Mouse (Mus musculus): ENCODE measurements around the gene Reps2.

Reps2 gene

DNA sequence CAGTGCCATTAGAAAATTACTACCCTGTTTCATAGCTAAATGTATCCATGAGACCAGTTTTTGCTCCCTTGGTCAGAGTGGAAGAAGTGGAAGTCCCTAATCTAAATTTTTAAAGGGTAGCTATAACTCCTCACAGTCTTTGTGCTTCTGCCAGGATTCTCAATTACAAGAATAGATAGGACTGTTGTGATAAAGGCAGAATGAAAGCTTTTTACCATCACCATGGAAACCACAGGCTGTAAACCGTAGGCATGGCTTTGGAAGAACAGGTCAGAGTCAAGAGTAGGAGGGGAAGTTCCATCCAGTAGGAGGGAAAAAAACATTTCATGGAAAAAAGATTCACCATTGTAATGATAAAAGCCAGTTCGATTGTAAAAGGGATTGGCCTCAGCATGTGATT, 147.0 kb downstream of the Reps2 start:
- no peak for DNase-seq (ENCODE audit: low spot score in 2 of 2)

DNA sequence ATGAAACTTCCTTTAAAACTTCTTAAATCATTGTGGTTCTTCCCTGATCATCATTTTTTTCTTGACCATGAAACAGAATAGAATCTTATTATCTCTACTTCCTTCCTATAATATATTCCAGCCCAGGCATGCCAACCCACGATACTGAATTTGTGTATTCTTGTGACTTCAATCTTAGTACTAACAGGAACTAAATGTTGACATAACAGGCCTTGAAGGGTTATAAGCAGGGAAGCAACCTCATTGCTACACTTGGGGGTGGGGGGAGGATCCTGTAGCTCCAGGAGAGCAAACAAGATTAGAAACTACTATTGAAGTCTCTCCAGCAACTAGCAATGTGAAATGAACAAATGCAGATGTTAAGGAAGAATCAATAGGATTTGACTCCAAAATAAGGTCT, 154.8 kb downstream of the Reps2 start:
- no peak for DNase-seq (ENCODE audit: low spot score in 2 of 2)

DNA sequence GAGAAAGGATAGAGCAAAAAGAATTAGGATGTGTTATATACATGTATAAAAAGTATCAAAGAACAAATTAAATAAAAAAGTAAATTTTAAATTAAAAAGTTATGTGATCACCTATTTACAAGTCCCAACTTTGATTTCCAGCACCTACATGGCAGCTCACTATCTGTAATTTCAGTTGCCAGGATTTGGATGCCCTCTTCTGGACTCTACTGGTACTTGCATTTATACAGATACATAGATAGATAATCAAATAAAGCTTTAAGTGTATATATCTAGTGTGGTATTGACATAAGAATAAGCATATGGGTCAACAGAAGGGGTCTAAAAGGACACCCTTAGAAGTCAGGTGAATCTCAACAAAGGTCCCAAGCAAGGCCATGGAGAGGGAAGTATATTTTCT, 155.7 kb downstream of the Reps2 start:
- no peak for DNase-seq (ENCODE audit: low spot score in 2 of 2)

DNA sequence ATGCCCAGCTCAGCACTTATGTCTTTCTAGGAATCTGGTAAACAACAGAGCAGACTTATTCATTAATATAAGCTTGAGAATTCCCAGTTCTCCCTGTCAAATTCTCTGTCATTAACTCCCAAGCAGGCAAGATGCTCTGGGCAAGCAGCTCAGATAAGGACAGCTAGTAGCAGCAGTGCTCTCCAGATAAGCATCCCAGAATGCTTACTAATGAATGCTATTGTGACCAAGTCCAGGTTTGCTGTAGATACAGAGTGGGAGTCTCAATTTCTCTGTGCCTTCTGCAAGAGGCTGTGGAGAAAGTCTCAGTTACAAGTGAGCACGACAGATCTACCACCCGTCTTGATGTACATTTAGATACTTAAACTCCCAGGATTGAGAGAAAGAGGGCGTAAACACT, 173.2 kb downstream of the Reps2 start:
- DNase-seq (ENCODE audit: low spot score in 2 of 2): no peak

- DNase-seq (ENCODE audit: low spot score in 2 of 2): peak; percentile 65 to 71
Observed at GRCm38 (mm10) chrX:162462156-162462555, 181.3 kb downstream of the Reps2 start.

- DNase-seq (ENCODE audit: low spot score in 2 of 2): no peak
Observed at GRCm38 (mm10) chrX:162456445-162456844, 187.0 kb downstream of the Reps2 start.

DNA sequence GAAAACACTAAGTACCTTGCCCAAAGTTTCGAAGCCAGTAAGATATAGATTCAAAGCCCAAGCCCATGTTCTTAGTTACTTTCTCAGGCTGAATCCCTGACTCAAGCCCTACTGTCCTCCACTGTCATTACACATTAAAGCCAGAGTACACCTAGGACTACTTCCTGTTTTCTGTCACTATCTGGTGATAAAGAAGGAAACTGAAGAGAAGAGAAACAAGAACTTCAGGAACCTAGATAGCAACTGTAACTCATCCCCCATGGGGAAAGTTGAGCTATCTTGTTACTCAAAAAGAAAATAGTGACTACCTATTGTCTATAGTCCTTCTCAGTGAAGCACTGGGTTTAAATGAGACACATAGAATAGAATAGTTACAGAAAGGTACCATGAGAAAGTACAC, 188.1 kb downstream of the Reps2 start:
- no peak for DNase-seq (ENCODE audit: low spot score in 2 of 2)

DNA sequence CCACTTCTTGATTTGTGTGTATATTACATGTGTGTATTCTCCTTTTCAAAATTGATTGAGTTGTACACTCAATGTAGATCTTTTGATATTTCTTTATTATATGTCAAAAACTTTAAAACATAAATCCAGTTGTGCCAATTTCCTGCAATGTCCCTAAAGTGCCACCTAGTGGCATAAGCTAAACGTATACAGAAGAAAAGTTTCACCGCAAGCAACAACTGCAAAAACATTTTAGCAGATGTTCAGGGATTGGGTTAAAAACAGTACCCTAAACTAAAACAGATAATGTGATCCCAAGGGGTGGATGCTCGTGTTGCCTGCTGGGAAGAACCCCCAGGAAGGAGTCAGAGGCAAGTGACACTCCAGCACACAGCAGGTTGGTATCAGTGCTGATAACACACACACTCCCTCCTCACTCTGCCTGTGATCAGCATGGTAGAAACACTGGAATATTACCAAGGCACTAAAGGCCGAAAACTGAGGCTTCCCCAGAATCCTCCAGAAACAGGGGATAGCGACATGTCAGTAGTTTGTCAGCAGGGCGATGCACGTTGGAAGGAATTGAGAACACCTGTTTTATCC, 189.5 kb downstream of the Reps2 start:
- DNase-seq (ENCODE audit: low spot score in 2 of 2): no peak

GRCm38 (mm10) chrX:162452642-162453041, 190.8 kb downstream of the Reps2 start:
- DNase-seq (ENCODE audit: low spot score in 2 of 2): no peak

GRCm38 (mm10) chrX:162447974-162448373, 195.5 kb downstream of the Reps2 start:
- no peak for DNase-seq (ENCODE audit: low spot score in 2 of 2)

DNA sequence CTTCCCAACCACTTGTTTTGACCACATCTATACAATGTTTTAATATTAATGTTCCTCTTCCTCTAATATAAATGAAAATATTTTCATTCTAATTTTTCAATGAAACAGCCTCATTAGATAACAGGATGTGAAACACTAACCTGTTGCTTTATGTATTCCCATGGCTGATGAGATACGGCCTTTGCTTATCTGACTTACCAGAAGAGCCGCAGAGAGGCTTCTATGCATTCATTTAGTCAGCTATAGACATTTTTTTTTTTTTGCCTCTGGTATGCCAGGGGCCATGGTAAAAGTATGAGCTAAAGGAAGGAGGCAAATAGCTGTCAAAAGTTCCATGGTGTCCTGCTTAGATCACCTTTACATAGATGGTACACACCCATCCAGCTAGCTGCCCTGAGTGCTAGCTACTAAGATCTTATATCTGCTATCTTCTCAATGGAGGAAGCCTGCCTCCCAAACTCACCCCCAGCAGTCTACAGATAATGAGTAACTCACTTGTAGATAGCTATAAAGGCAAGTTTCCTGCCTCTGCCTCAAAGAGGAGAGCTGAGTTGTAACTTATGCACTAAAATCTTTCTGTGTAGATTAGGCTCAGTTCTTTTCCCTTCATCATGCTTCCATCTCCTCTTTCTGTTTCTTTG, 196.7 kb downstream of the Reps2 start:
- no peak for DNase-seq (ENCODE audit: low spot score in 2 of 2)

DNA sequence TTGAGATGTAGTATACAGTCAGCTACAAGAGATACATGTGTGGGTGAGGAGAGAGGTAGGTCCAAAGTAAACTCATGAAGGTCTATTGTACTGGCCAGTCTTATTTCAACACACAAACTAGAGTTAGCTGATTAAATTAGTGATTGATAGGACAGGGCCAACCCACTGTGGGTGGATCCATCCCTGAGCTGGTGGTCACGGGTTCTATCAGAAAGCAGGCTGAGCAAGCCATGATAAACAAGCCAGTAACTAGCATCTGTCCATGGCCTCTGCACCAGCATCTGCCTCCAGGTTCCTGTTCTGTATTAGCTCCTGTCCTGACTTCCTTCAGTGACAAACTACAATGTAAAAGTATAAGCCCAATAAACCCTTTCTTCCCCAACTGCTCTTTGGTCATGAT, 200.1 kb downstream of the Reps2 start:
- no peak for DNase-seq (ENCODE audit: low spot score in 2 of 2)

DNA sequence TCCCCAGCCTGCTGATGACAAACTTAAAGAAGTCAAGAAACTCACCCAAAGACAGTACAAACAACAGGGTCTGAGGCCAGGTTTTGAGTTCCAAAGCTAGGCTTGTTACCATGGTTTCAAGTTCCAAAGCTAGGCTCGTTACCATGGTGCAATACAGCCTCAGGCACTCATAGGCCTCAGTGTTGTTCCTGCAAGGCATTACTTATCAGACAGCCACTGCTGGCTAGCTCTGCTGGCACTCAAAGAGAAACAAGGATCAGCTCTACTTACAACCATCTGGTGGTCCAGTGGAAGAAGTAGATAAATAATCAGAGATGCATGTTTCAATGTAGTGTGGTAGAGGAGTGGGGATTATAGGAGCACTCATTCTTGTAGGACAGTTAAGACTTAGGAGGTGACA, 200.5 kb downstream of the Reps2 start:
- no peak for DNase-seq (ENCODE audit: low spot score in 2 of 2)

DNA sequence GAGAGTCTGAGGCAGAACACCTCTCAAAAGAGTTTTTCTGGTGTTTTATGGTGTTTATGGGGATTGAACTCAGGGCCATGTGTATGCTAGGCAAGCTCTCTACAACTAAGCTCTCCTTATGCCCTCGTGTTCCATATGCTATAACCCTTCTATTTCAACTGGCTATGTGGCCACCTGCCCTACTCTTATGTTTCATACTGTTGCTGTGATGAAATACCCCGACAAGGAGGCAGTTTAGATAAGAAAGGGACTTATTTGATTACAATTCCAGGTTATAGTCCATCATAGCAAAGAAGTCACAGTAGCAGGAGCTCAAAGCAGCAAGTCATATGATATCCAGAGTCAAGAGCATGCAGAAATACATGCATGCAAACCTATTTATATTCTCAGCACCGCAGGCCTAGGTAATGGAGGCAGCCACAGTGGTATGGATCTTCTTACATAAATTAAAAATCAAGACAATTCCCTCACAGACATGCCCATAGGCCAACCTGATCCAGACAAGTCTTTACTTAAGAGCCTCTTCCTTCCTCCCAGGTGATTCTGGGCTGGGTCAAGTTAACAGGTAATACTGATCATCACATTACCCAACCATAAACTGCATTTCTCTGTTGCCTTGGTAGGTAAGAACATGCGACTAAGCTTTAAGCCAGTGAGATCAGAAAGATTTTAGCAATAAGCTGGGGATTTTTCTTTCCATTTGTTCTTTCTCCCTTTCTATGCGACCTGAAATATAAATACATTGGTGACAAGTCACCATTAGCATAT, 210.5 kb downstream of the Reps2 start:
- DNase-seq (ENCODE audit: low spot score in 2 of 2): no peak

- no peak for DNase-seq (ENCODE audit: low spot score in 2 of 2)
Observed at GRCm38 (mm10) chrX:162427698-162428097, 215.8 kb downstream of the Reps2 start.

DNA sequence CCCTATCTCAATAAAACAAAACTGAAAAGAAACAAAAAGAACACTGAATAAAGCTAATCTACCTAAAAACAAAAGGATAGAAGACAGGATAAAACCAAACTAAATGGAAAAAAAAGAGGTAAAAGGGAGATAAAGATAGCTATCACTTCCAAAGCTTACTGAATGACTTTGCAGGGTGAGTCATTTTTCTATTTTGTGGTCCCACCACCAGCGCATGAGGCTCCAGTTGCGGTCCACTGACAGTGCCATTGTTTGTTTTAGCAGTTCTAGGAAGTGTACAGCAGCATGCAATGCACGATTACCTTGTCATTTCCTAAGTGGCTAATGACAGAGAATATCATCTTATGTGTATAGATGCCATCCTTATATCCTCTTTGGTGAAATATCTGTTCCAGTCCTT, 224.0 kb downstream of the Reps2 start:
- DNase-seq (ENCODE audit: low spot score in 2 of 2): no peak

DNA sequence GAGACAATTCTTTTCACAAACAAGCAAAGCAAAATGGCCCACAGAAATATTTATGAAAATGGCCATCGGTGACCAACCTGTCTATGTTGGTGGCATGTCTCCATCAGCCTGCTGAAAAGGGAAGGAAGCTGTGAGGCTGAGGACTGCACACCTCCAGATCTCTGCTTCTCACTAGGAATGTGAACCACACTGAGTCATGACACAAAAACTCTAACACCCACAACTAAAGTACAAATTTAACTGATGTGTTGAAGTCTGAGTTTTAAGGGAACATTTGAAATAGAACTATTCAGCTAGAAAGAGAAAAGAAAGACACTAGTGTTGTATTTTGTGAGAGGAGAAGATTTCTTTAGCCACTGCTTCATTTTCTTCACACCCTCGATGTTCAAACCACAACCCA, 230.3 kb downstream of the Reps2 start:
- peak in 1 of 2 experiments; percentile 11 for DNase-seq (ENCODE audit: low spot score in 2 of 2)

- DNase-seq (ENCODE audit: low spot score in 2 of 2): no peak
Observed at GRCm38 (mm10) chrX:162407291-162407690, 236.2 kb downstream of the Reps2 start.

DNA sequence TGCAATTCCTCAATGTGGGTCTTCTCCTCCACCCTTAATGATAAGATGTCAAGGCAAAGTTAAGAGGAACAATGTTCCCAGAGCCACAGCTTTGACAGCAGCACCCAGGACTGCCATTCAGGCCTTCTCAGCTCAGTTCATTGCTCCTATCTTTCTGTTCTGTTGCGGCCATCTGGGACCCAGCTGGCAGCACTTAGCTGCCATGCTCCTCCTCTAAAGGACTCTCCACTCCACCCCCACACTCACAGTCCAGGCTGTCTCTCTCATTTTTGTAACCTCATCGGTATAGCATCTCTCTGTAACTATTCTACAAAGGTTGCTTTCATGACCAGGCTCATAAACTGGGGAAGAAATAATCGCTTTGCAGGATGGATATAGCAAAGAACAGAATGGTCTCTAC, 241.0 kb downstream of the Reps2 start:
- no peak for DNase-seq (ENCODE audit: low spot score in 2 of 2)

- peak in 1 of 2 experiments; percentile 15 for DNase-seq (ENCODE audit: low spot score in 2 of 2)
Observed at GRCm38 (mm10) chrX:162380730-162381129, 262.7 kb downstream of the Reps2 start.

DNA sequence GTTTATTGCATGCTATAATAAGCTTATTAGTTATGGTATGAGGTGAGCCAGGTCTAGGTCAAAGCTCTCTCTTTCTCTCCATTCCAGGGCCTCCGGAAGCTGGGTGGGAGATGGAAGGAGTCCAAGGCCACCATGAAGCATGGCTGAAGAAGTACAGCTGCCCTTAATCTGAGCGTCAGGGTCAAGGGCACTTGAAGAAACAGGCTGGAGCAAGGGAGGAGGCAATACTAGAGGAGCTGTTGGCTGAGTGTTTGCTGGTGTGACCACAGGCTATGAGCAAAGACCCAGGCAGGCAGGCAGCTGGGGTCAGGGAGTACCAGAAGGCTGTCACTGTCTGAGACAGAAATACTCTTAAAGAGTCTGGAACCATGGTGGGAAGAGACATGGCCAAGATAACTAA, 280.2 kb downstream of the Reps2 start:
- DNase-seq (ENCODE audit: low spot score in 2 of 2): no peak

Data from left cerebral cortex, adult 9 months (tissue).